Mouse (Mus musculus): Measurements from ENCODE around the gene Slc30a1. TPM values are rescaled to one million over a fixed set of nuclear protein-coding genes. Genes with fewer than 3 reads are reported as not detected.
A peak's percentile ranks its signal among the peaks of the same experiment; 100 is the strongest.

The Slc30a1 gene
- 10 to 100 TPM; 20.3 to 21.2 TPM for total RNA-seq (2021)
- long read RNA-seq, experiment 1, full-length matches to known transcripts: 14 of 15 reads
- long read RNA-seq, experiment 1, partial matches to known transcripts: 0 of 15 reads
- long read RNA-seq, experiment 1, other reads (novel, unspliced or antisense): 1 of 15 reads
- long read RNA-seq, experiment 2, full-length matches to known transcripts: 6 of 6 reads
- long read RNA-seq, experiment 2, partial matches to known transcripts: 0 of 6 reads
- long read RNA-seq, experiment 2, other reads (novel, unspliced or antisense): 0 of 6 reads

DNA sequence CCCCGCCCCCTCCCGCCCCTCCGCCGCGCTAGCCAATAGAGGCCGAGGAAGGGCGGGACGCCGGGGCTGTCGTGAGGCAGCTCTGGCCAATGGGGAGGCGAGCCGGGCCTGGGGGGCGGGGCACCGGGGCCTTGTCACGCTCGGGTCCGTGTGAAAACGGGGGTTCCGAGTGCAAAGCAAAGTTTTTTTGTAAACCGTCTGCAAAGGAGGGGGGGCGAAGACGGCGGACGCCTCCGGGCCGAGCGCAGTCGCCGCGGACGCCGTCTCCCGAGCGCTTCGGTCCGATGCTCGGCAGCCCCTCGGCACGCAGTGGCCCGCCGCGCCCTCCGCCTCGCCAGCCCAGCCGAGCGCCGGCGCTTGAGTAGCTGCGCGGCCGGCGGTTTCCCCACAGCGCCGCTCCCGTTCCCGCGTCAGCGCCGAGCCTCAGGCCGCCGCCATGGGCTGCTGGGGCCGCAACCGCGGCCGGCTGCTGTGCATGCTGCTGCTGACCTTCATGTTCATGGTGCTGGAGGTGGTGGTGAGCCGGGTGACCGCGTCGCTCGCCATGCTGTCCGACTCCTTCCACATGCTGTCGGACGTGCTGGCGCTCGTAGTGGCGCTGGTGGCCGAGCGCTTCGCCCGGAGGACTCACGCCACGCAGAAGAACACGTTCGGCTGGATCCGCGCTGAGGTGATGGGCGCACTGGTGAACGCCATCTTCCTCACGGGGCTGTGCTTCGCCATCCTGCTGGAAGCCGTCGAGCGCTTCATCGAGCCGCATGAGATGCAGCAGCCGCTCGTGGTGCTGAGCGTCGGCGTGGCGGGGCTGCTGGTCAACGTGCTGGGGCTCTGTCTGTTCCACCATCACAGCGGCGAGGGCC, at the start of gene Slc30a1:
Gene Slc30a1, plus strand, starts transcription at position 197 of the 860 bp plus-strand sequence.
- DNase-seq: peak; percentile 99 to 100

DNA sequence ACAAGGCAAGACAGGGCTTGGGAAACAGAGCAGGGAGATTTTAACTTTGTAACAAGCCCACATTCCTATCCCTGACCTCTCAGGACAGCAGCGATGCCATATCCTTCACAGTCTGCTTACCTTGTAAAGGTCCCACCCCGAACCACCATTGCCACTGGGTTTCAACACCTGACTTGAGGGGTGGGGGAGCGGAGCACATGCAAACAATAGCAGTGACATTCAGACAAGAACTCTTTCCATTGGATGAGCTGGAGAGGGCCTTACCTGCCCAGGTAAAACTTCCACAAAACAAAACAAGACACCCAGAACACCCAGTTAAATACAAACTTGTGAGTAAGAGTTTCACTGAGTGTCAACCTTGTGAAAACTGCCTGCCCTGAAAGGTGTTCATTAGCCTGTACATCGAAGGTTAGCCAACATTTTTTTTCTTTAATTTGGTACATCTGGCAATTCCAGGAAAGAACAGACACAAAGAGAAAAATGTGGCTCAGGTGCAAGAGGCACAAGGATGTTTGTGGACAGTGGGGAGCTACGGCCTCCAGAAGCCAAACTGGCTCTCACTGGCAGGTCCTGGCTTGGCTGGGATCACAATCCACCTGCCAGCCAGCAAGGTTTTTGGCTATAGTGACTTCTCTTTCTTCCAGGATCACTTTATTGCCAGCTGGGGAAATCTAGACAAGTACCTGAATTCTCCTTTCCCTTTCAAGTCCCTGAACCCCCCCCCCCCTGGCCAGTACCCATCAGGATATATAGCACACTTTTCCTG, 49.5 kb upstream of the Slc30a1 start:
- DNase-seq: no peak

DNA sequence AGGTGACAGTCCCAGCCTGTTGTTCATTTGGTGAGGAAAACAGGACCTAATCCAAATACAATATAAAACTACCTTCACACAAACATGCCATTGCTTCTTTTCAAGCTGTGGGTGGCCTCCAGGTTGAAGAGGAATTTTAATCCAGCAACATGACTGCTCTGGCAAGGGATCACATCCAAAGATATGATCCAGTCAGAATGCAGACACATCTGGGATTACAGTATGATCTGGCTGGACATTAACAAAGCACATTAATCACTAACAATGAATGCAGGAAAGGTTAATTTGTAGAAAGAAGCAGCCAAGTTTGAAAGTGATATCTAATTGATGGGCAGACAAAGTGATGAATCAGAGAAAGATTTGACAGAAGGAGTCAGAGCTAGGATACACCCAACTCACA, 48.4 kb upstream of the Slc30a1 start:
- no peak for DNase-seq

DNA sequence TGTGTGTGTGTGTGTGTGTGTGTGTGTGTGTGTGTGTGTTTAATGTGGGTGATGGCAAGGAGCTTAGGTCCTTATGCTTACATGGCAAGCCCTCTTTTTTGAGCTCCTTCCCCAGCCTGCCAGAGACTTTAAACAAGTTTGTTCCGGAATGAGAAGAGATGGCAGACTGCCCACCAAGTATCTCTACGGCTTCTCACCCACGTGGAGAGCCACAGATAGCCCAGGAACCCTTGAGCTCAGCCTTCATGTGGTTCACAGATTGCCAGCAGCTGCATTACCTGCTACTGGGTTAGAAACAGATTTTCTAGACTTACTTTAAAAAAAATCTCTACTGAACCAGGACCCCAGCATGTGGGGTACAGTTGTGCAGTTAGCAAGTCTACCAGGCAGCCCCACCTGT, 46.7 kb upstream of the Slc30a1 start:
- no peak for DNase-seq

DNA sequence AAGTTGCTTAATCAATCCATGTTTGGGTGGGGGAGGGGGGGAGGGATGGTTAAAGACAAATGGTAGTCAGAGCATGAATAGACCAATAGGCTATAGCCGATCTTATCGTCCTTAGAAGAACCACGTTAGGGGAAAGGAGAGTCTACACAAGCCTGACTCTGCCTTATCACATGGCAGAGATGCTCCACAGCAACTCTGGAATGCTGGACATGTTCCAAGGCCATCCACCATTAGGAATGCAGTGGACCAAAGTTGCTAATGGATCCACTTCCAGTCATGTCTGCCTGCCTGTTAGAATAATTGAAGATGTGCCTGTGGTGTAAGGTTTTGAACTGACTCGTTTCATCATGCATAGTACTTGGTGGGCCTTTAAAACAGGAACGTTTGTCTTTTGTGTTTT, 45.3 kb upstream of the Slc30a1 start:
- DNase-seq: peak; percentile 46 to 53

DNA sequence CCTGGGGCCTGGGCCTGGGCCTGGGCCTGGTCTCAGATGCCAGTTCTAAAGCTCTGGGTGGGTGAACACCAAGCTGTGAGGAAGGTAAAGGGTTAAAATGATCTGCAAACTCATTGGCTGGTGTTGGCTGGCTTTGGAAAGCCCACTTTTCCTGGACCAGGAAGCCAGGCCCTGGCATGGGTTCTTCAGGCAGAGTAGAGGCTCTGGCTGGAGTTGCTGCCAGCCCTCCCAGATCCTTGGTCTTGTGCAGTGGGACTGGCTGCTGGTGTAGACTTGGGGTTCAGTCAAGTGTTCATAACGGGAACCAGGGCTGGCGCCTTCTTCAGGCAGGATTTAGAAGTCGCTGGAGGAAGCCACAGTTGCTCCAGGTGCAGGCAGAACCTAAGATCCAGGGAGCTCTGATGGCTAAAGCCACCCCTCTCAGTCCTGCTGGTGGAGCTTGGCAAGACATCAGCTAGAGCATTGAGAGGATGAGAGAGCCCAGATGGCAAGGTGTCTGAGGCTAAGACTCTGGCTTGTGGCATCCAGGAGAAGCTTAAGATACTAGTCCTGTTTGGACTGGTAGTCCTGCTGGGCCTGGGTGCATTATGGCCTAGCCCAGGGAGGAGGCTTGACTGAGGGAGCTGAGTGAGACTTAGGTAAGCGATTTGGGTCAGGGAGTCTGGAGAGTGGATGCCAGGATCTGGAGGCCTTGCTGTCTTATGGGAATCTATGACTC, 42.6 kb upstream of the Slc30a1 start:
- no peak for DNase-seq

DNA sequence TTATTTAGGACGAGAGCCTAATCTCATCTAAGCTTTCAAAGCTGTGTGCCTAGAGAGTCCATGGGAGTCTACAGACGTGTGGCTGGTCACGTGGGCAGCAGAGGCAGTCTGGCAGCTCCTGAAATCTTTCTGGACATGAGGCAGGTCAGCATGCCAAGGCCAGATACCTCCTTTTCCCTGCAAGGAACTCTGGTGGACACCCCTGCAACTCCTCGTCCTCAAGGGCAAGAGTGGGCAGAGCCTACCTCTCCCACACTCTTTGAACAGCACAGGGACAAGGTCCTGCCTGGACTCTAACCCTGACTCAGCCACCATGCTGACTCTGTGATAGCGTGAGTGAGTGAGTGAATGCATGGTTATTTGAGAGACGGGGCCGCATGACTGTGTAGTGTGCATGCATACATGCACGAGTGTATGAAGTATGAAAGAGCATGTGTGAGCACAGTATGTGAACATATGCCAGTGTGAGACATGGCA, 42.0 kb upstream of the Slc30a1 start:
- DNase-seq: no peak

DNA sequence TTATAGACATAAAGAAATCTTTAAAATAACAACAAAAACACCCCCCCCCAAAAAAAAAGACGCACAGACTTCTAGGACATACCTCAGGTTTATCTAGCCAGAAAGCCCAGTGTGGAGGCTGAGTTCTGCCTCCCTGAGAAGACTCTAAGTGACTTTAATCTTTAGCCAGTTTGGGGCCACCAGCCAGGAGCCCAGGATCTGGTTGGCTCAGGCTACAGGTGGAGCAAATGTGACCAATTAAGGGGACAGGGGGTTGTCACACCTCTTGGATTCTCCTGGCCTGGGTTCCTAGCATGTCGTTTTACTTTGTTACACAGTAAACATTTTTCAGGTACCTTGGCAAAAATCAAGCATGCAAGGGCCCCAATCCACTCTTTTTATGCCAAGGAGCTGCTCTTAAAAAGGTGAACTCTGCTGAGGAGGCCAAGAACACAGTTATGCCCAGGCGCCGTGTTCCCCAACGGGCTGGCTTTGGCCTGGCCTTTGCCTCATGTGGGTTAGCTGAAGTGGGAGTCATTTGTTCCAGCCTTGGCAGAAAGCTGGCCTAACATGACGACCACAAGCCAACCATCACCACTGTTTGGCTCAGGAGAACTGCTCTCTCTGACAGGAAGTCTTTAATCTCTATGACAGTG, 34.4 kb upstream of the Slc30a1 start:
- no peak for DNase-seq

DNA sequence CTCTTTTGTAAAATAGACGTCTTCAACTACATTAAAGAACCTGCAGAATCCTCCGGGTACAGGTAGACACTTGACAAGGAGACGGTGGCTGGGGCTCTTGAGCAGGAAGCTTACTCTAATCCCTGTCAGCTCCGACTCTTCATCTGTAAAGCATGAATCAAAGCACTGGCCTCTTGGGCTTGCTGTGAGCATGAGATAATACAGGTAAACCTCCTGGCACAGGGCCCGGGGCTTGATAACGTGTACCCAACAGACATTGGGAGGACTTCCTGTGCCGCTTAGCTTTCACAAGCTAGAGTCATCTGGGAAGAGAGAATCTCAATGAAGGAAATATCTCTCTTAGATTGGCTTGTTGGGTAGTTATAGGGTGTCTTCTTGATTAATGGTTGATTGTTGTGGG, 31.6 kb upstream of the Slc30a1 start:
- DNase-seq: no peak

DNA sequence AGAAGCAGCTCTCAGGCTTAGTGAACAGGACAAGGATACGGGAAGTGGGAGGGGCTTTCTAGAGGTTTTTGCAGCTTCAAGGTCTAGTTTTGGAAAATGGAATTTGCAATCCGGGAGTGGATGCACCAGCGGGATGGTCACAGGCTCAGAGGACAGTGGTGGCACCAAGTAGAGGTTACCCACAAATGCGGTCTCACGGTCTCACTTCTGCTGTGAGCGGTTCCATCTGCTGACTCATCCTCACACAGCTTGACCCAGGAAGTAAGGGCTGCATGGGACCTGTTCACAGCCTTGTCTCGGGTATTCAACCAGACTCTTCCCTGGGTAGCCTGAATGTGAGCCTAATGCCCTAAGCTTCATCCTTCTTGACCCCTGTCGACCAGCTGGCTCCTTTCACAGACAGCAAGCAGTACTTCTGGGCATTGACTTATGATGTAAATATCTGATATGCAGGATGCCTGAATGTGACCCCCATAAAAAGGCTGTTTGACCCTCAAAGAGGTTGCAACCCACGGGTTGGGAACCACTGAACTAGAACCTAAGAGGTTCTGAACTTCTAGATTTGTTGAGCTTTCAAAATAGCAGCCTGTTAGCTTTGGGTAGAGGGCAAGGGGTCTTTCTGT, 30.8 kb upstream of the Slc30a1 start:
- peak; percentile 34 for DNase-seq

DNA sequence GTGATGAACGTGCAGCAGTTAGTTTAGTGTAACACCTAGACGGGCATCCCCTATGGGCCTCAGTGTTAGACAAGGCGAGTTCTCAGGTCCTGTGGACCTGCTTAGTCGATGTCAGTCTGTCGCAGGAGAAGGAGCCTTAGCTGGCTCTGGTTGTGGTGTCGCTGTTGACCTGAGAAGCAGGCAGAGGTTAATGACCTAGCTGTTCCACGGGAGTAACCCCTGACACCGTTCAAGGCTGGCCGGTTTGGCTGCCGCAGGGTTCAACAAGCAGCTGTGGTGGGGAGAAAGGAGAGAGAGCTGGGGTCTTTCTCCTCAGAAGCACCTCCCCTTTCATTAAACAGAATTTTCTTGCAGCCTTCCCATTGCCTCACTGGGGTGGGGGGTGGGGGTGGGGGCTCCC, 28.9 kb upstream of the Slc30a1 start:
- no peak for DNase-seq

DNA sequence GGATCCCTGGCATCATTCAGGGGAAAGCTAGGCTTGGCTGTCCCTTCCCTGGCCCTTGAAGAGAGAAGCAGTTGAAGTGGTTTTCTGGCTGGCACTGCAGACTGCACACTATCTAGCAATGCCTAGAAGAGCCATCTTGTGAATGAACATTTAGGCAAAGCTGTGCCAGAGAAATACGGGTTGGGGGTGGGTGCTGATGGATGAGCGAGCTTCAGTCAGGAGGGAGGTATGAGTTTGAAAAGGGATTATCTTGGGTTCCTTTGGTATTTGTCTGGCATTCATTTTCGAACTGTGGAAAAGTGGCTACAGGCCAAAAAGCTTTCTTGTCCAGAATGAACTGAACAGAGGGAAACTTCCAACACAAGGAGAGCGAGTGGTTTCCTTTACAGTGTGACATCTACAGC, 28.0 kb upstream of the Slc30a1 start:
- DNase-seq: no peak

DNA sequence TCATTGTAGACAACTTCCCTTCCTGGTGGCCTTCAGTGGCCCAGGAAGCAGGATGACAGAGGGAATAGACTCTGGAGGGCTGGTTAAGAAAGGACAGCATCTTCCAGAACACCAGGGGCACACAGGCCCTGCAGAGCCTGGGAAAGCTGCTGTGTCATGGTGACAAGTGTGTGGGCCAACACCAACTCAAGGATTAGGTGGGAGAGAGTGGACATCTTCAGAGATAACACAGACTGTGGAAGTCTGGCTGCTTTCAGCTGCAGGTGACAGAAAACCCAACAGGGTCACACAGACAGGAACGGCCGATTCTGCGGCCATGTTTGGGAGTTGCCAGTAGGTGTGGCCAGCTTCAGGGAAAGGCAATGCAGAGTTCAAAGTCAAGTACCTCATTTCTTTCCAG, 26.3 kb upstream of the Slc30a1 start:
- no peak for DNase-seq

DNA sequence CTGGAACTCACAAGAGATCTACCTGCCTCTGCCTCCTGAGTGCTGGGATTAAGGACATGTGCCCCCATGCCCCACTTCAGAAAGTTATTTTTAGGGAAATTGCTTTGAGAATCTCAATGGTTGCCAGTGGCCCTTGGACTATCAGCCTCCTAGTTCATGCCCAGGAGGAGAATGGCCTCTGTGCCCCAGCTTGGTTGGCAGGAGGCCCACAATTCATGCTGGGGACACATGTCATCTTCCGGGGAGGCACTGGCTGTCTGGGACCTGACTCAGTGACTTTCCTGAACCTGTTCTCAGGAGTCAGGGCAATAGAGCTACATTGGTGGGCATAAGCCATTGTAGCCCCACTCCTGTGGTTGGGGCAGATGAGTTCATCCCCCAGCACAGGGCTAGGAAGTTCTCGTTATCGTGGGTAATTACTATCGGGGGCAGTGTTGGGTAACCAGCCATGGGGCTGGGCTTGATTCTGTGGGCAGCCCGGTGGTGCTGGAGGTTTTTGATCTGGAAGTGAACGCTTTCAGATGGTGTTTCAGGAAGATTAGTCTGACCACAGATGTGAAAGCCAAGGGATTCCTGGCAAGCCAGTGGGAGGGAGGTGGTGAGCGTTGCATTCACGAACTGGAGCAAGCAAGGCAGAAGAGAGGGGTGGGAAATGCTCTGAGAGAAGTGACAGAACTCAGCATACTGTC, 25.5 kb upstream of the Slc30a1 start:
- DNase-seq: peak; percentile 8 to 19

DNA sequence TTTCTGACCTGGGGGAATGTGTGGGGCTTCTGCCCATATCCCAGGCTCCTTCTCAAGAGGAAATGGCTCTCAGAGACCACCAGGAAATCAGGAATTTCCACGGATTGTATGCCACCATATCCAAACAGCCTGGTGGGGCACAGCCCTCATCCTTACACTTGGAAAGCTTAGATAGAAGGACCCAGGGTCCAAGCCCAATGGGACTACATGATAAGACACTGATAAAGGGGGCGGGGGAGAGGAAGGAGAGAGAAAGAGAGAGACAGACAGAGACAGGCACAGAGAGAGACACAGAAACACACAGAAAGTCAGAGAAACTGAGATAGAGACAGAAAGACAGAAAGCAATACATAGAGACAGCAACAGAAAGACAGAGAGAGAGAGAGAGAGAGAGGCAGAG, 24.9 kb upstream of the Slc30a1 start:
- no peak for DNase-seq

DNA sequence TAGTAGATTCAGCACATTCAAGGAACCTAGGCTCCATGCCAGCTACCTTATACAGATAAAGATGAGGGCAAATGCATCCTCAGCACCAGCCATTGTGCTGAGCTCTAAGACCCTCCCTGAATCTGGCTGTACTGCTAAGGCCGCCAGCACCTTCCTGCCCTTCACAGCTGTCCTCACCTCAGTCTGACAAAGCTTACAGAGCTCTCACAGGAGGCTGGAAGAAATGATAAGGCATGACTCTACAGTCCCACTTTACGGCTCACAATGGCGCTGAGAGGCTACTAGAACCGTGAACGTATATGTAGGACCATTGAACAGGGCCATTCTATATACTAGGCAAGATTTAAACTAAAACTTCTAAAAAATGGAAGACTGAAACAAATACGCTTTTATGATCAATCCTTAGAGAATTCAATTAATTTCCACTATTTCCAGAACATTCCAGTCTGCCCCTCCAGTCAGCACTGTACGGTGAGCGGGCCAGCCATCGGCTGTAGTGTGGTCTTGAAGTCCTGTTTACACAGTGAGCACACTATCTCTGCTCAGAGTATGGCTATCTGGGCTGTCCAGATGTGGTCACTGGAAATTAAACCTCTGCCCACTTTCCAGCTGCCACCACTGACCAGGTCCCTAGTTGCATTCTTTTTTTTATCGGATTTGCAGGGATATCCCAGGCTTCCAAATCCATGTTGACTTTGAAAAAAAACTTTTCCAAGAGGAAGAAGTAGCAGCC, 23.9 kb upstream of the Slc30a1 start:
- DNase-seq: no peak

DNA sequence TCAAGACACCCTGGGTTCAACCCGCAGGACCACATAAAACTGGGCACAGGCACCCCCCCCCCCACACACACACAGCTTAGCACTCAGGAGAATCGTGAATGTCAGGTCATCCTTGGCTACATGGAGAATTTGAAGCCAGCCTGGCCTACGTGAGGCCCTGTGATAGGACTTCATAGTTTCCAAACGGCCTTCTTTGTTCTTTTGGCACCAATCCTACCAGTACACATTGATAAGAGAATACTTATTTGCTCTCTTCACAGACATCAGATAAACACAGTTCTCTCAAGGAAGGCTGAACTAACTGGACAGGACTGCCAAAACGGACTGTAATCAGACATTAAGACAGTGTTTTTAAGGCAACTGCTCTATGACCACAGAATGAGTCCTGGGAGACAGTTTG, 22.9 kb upstream of the Slc30a1 start:
- no peak for DNase-seq

DNA sequence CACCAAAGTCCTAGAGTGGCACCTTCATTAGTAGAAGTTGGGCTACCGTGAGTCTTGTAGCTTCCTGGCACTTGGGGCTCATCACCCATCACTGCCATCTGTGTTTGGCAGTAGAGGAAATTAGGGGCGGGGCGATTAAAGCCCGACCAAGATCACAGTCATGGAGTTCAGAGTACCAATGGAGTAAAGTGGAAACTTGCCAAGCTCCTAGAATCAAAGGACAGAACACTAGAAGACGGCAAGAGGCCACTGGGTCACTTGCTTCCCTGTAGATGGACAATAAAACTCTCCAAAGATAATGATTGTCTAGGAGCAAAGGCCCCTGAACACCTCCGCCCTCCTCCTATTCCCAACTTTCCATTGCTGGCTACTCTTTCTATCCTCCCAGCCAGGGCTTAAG, 14.7 kb upstream of the Slc30a1 start:
- DNase-seq: no peak

DNA sequence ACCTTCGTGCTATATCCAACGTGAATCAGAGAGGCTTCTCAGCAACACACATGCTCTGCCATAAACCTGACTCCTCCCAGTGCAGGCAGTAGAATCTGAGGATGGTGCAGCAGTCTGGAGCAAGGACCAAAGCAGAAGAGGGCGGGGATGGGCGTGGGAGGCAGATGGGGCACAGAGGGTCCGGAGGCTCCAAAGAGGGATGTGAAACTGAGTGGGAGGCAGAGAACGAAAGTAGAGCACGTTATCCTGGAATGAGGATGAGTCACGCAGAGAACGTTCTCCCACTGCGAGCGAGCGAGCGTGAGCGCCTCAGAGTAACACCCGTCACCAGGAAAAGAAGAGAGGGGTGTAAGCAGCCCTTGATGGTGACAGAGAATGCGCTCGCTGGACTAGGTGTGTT, 12.2 kb upstream of the Slc30a1 start:
- DNase-seq: peak; percentile 22 to 48

DNA sequence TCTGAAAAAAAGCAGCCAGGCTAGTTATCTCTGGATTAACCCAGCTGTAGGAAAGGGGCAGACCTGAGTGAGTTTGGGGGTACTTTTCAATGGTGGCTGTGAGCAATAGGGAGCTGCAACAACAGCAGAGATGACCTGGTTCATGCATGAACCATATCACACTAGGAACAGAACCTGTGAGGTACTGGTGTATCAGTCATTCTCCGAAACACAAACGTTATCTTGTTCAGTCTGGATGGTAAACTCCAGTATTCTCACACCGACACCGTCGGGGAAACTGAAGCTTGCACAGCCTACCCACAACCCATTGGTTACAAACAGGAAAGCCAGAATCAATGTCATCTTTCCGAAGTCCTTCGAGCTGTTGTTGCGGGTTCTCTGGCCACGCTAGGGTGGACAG, 11.7 kb upstream of the Slc30a1 start:
- DNase-seq: no peak
